Mouse (Mus musculus) myocyte (in vitro differentiated cells): Measurements from ENCODE around the gene Dgkz.

Experiments used
- CEBPB ChIP-seq: IDR thresholded peaks from 2 replicates; pipeline ENCODE4 v1.6.1; 2011; ENCODE audit warnings: mild to moderate bottlenecking, moderate library complexity; ENCODE audit not compliant: poor library complexity, insufficient read depth, severe bottlenecking
- E2F4 ChIP-seq: IDR thresholded peaks from one replicate; pipeline ENCODE4 v1.6.1; 2011; ENCODE audit warnings: mild to moderate bottlenecking, control low read depth, moderate library complexity; ENCODE audit not compliant: insufficient read depth
- MAX ChIP-seq: IDR thresholded peaks from one replicate; pipeline ENCODE4 v1.6.1; 2011; ENCODE audit warnings: low read depth, mild to moderate bottlenecking, control low read depth
- MYOD1 ChIP-seq, 3 experiments: IDR thresholded peaks; one replicate each; pipeline ENCODE4 v1.6.1; 2011; ENCODE audit warnings: control low read depth in 2 of 3, low read depth in 2 of 3, mild to moderate bottlenecking in 2 of 3, moderate library complexity in 1 of 3; ENCODE audit not compliant: insufficient read length in 2 of 3, control insufficient read depth in 1 of 3
- MYOG ChIP-seq, 3 experiments: IDR thresholded peaks; one replicate each; pipeline ENCODE4 v1.6.1; 2011; ENCODE audit warnings: control low read depth in 2 of 3, low read depth in 2 of 3, mild to moderate bottlenecking in 2 of 3; ENCODE audit not compliant: insufficient read length in 2 of 3, control insufficient read depth in 1 of 3, insufficient read depth in 1 of 3
- POLR2A ChIP-seq: IDR thresholded peaks from one replicate; pipeline ENCODE4 v1.6.1; 2011; ENCODE audit warnings: low read depth, mild to moderate bottlenecking, control low read depth, moderate library complexity; ENCODE audit not compliant: insufficient read length
- POLR2AphosphoS2 ChIP-seq: IDR thresholded peaks from one replicate; pipeline ENCODE4 v1.6.1; 2011; ENCODE audit warnings: low read depth, control low read depth; ENCODE audit not compliant: insufficient read length
- REST ChIP-seq: IDR thresholded peaks from one replicate; pipeline ENCODE4 v1.6.1; 2011; ENCODE audit warnings: mild to moderate bottlenecking, control low read depth, moderate library complexity; ENCODE audit not compliant: insufficient read depth, insufficient read length
- SRF ChIP-seq: IDR thresholded peaks from one replicate; pipeline ENCODE4 v1.6.1; 2011; ENCODE audit warnings: low read depth; ENCODE audit not compliant: control insufficient read depth, insufficient read length
- TCF12 ChIP-seq: IDR thresholded peaks from one replicate; pipeline ENCODE4 v1.6.1; 2011; ENCODE audit warnings: mild to moderate bottlenecking, control low read depth; ENCODE audit not compliant: poor library complexity, insufficient read depth, severe bottlenecking
- TCF3 ChIP-seq: IDR thresholded peaks from one replicate; pipeline ENCODE4 v1.6.1; 2011; ENCODE audit warnings: low read depth, control low read depth; ENCODE audit not compliant: insufficient read length
- USF1 ChIP-seq: IDR thresholded peaks from one replicate; pipeline ENCODE4 v1.6.1; 2011; ENCODE audit warnings: low read depth, mild to moderate bottlenecking, control low read depth, moderate library complexity

DNA sequence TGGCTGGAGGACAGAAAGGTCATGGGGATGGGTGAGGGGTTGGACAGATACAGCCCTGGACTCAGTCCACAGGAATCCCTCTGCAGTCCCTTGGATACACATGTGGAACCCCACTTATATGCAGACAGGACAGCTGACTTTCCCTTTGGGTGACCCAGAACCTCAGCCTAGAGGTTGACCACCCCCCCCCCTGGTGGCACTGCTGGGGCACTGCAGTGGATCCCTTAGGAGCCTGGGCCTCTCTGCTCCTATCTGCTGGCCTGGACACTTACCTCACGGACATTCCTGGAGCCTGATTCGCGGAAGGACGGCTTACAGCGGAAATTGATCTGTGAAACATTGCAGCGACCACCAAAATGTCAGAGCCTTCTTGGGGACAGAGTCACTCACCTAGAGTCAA is 33.3 kb downstream of the Dgkz start:
- no peak for TF ChIP-seq POLR2A
- no peak for TF ChIP-seq POLR2AphosphoS2
- TF ChIP-seq MAX = no peak
- no peak for TF ChIP-seq SRF
- no peak for TF ChIP-seq MYOG (IDR thresholded peaks at IDR 0.05; ENCODE audit: control insufficient read depth in 1 of 3, insufficient read depth in 1 of 3, insufficient read length in 2 of 3, low read depth in 2 of 3)
- TF ChIP-seq TCF12 = no peak
- no peak for TF ChIP-seq E2F4
- no peak for TF ChIP-seq TCF3
- TF ChIP-seq REST = no peak
- no peak for TF ChIP-seq CEBPB
- TF ChIP-seq USF1 = no peak
- no peak for TF ChIP-seq MYOD1 (IDR thresholded peaks at IDR 0.05; ENCODE audit: control insufficient read depth in 1 of 3, insufficient read length in 2 of 3, low read depth in 2 of 3)
